In genomic region chr5:114380209-114381012, GRCm38 (mm10) we compare ENCODE assay signal across 8 mouse cellular contexts. TPM values are rescaled to one million over a fixed set of nuclear protein-coding genes. Genes with fewer than 3 reads are reported as not detected.
DNase-seq lines count a peak whose midpoint lies in the region; ATAC-seq lines count a peak whose summit lies in the region.

Kctd10 (minus strand) TSS chr5:114380508.
Ube3b (plus strand) TSS chr5:114380607.

- peaks cover 4% of the 10 kb centered on the region; the same call in 1 of the 2 replicates for H3K36me3 ChIP-seq in hindbrain, embryonic 15.5 days
- peaks cover 6% of the 10 kb centered on the region; the same call in 1 of the 2 replicates for H3K36me3 ChIP-seq in macrophage (ENCODE audit: inconsistent target)

- H3K27ac ChIP-seq in hindbrain, embryonic 15.5 days (replicated peaks): peak within 1 kb of the TSS; percentile 96
- peak within 1 kb of the TSS; percentile 80 for H3K27ac ChIP-seq in macrophage

- under 1% methylated on average over 72 of the region's 74 CpGs for WGBS in hindbrain, embryonic 15.5 days
- WGBS in macrophage (ENCODE audit: missing documents): 1% methylated on average over 72 of the region's 74 CpGs

- peaks cover 87% of the 10 kb centered on the region for H3K79me2 ChIP-seq in macrophage (ENCODE audit: inconsistent target)

- H3K27me3 ChIP-seq in hindbrain, embryonic 15.5 days: no peaks in the 10 kb centered on the region

- peak; percentile 83 for DNase-seq in T-cell, adult 2 months (ENCODE audit: low spot score)
- peak; percentile 81 for DNase-seq in cerebellum, postnatal 36 days
- peak; percentile 81 to 83 for DNase-seq in frontal cortex, postnatal 36 days (ENCODE audit: low spot score in 2 of 2)
- DNase-seq in left cerebral cortex, adult 11 months (ENCODE audit: low spot score): peak; percentile 68
- DNase-seq in right cerebral cortex, adult 18-20 months: peak; percentile 77
- peak; percentile 62 for DNase-seq in urinary bladder, postnatal 10 days (ENCODE audit: low spot score)

- peaks cover 48% of the 10 kb centered on the region for H3K4me1 ChIP-seq in hindbrain, embryonic 15.5 days (replicated peaks)

- ATAC-seq in hindbrain, embryonic 15.5 days (ENCODE audit: low FRiP score, low read depth): peak; percentile 94

- H3K4me3 ChIP-seq in hindbrain, embryonic 15.5 days: peak within 1 kb of the TSS; percentile 93
- peak within 1 kb of the TSS; percentile 95 for H3K4me3 ChIP-seq in macrophage (ENCODE audit: inconsistent target)

- peak within 1 kb of the TSS; percentile 92 for H3K4me2 ChIP-seq in hindbrain, embryonic 15.5 days

- peak within 1 kb of the TSS; percentile 97 for H3K9ac ChIP-seq in hindbrain, embryonic 15.5 days

- no peaks in the 10 kb centered on the region for H3K9me3 ChIP-seq in hindbrain, embryonic 15.5 days

RNA-seq across cellular contexts. Expression of gene Kctd10, which starts in this region (rescaled TPM):
- 62.2 and 63.9 TPM in 2 replicates for polyA plus RNA-seq in hindbrain, embryonic 15.5 days (2015; fragmentation: Nextera tagmentation; extraction: Ambion mirVana)
- 10 to 100 TPM; 18.2 to 92.9 (median 31.0) TPM for total RNA-seq in macrophage (2018; cell fraction: chromatin; rRNA removed)
- total RNA-seq in macrophage (2018; cell fraction: cytosol; rRNA removed): 10 to 100 TPM; 43.9 to 93.6 (median 53.8) TPM
- total RNA-seq in macrophage (2018; cell fraction: nucleus; rRNA removed): 100 to 1,000 TPM in 1 of 26 experiments, 10 to 100 TPM in 25; 28.5 to 105 (median 41.2) TPM
- 35.6 to 52.1 TPM (median 46.0 TPM) in 3 replicates for polyA plus RNA-seq in macrophage (2018)

RNA-seq across cellular contexts. Expression of gene Ube3b, which starts in this region (rescaled TPM):
- polyA plus RNA-seq in hindbrain, embryonic 15.5 days (2015; fragmentation: Nextera tagmentation; extraction: Ambion mirVana): 39.6 and 41.3 TPM in 2 replicates
- total RNA-seq in macrophage (2018; cell fraction: chromatin; rRNA removed): 100 to 1,000 TPM in 1 of 26 experiments, 10 to 100 TPM in 25; 35.8 to 103 (median 51.7) TPM
- 10 to 100 TPM; 27.3 to 58.6 (median 40.6) TPM for total RNA-seq in macrophage (2018; cell fraction: cytosol; rRNA removed)
- 10 to 100 TPM; 30.3 to 65.5 (median 42.2) TPM for total RNA-seq in macrophage (2018; cell fraction: nucleus; rRNA removed)
- polyA plus RNA-seq in macrophage (2018): 30.9 to 38.3 TPM (median 37.2 TPM) in 3 replicates

Comparison
In these comparisons a context has a peak if more than half of its experiments do, and no peak if none do; other contexts are left out.
1. Peak in every context shown above with its lines: DNase-seq, ATAC-seq, H3K4me3 ChIP-seq and H3K27ac ChIP-seq.